Mouse (Mus musculus) spleen, adult 10 weeks (tissue): Measurements from ENCODE around the gene Vezf1. TPM values are rescaled to one million over a fixed set of nuclear protein-coding genes. Genes with fewer than 3 reads are reported as not detected.

Experiments
- polyA plus RNA-seq: library from polyadenylated mRNA; stranded (reverse); fragments of 350-450 nt; fragmentation: Illumina TruSeq; extraction: RNeasy Lipid Tissue Mini Kit (QIAGEN cat#74804); gene quantifications from one replicate; pipeline ENCODE4 v1.2.3, GENCODE M21; 2015; ENCODE audit warnings: low replicate concordance; ENCODE audit not compliant: insufficient read depth

Vezf1 gene
- polyA plus RNA-seq: 63.2 TPM

DNA sequence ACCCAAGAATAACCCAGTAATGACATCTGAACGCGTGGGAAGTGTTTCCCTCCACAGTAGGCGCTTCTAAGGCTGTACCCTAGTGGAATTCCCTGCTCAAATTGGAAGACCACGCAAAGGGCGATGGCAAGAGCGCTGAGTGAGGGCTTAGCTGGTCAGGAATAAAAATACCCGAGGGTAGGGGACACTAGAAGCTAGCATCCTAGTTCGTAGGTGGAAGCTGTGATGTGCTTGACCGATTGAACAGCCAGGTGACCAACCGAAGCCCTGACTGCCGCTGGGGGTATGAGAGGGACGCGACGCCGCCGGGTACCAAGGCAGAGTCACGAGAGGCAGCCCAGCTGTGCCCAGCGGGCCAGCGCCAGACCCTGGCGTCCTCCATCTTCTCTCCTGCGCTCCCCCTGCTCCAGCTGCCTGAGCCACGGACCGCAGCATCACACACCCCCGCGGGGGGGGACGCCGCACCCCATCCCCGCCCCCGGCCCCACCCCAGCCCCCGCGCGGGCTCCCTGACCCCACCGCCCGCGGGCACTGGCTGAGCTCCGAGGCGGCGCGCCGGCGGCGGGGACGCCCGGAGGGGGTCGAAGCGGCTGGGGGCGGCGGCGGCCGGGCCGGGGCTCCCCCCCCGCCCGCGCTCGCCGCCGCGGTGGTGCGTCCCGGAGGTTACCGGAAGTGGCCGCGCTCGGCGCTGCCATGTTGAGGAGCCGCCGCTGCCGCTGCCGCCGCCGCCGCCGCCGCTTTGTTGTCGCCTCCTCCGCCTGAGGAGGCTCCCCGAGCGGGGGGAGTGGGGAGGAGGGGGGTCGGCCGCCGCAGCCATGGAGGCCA, at the start of gene Vezf1:
TSS of gene Vezf1 (plus strand) at position 694 of the 825 bp plus-strand sequence.

DNA sequence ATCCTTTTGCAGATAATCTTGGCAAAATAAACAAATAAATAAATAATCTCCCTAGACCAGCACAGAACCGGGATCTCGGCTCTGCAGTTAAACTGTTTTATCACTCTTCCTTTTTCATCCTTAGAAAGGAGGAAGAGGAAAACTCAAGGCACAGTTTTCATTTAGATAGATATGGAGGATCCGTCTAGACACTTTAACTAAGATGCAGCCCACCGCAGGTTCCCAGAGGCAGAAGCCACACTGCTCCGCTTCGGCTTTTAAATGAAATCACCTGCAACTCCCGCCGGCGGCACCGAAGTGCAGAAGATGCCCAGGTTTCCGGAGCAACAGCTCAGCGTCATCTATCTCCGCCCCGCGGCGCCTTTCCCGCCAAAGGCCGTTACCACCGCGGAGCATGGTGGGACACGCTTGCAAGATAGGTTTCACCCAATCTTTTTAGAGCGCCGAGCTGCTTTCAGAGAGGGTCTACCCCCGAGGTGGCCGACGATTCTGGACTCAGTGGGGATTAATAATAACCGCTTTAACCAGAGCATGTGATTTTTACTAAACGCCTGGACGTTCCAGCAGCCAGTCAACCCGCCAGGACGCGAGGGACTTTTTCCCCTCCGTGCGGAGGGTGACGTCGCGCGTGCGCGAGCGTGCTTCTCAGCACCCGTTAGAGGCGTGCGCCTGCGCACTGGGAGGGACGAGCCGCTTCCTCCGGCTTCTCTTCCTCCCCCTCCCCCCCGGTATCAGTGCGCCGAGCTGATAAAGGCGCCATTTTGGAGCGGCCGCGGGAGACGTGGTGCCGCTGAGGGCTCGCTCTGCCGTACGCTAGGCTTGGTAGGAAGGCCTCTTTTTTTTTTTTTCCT, 20.9 kb upstream of the Vezf1 start, which contains the start of gene Srsf1:
TSS of gene Srsf1 (plus strand) at position 430 of the 851 bp plus-strand sequence.

DNA sequence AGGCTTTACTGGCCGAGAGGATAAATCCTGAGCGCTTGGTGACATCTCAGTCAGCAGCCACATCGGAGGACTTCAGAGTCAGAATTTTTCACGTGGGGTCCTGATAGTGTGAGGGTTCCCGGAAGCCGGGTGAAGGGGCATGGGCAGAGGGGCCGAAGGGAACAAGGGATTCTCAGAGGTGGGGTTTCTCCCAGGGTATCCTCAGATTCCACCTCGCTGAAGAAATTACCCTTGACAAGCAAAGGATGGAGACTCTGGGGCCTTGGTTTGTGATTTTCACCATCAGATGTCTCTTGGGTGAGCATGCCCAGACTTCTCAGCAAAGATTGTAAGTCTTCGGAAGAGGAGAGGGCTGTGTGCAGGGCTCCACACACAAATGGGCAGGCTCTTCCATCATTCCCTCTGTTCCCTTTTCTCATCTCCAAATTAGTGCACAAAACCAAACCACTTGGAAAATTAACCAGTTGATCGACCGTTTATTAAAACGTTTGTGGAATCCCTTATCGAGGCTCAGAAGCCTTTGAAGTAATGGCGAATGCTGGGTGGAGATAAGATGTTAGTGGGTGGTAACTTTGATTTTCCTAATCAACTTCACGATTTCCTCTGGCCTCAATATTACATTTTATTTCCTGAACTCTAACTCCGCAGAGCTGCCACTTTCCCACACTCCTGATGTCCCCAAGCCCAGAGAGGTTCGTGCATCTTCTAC, 30.1 kb downstream of the Vezf1 start, which contains the start of gene Cuedc1:
TSS of gene Cuedc1 (plus strand) at position 38 of the 709 bp plus-strand sequence.

Other genes starting within 250 kb of the Vezf1 start
- gene Lpo, start 240.0 kb upstream of the Vezf1 start, polyA plus RNA-seq: 0.12 TPM
- gene Mks1, start 215.1 kb upstream of the Vezf1 start, polyA plus RNA-seq: 10.2 TPM
- not detected for gene Epx, start 192.7 kb upstream of the Vezf1 start, polyA plus RNA-seq
- gene Olfr462, start 176.0 kb upstream of the Vezf1 start, polyA plus RNA-seq: not detected
- gene Olfr463, start 170.9 kb upstream of the Vezf1 start, polyA plus RNA-seq: not detected
- not detected for gene Olfr464, start 147.3 kb upstream of the Vezf1 start, polyA plus RNA-seq
- gene Dynll2, start 80.7 kb upstream of the Vezf1 start, polyA plus RNA-seq: 67.1 TPM
- 645 TPM for gene Srsf1, start 20.9 kb upstream of the Vezf1 start, polyA plus RNA-seq
- gene Cuedc1, start 29.8 kb downstream of the Vezf1 start, polyA plus RNA-seq: 6.6 TPM
- gene Mrps23, start 136.1 kb downstream of the Vezf1 start, polyA plus RNA-seq: 54.9 TPM
- gene Ccdc182, start 225.8 kb downstream of the Vezf1 start, polyA plus RNA-seq: not detected